Mouse (Mus musculus): Measurements from ENCODE around the gene Fam120b. TPM values are rescaled to one million over a fixed set of nuclear protein-coding genes. Genes with fewer than 3 reads are reported as not detected.
A peak's percentile ranks its signal among the peaks of the same experiment; 100 is the strongest.

Gene Fam120b
- polyA plus RNA-seq (2012; rRNA removed): 33.8 TPM in 2 replicates

DNA sequence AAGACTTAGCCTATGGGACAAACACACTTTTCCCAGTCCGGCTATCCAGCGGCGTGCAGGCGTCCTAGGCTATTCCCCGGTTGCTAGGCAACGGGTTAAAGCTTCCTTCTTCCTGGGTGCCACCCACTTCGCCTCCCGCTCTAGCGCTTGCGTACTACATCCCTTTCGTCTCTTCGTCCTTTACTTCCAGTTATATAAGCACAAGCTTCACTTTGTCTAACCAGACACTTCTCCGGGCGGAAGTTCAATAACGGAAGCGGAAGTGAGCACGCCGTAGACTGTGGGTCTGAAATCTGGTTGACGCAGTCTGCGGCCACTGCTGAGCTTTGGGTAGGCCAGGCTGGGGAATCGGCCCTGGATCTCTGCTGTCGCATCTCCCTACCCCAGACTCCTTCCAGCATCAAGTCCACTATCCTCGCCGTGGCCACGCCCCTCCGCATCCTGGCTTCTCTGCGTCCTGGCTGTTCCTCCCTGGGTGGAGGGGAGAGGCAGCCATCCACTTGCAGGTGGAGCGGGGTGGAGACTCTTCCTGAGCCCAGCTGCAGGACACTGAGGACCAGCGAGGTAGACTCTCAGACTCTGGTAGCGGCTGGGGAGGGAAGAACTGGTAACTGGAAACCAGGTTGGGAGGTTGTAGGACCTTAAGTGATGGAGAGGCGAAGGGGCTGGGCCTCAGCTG lies at the start of gene Fam120b:
Fam120b (plus strand) TSS at position 206 of the 679 bp plus-strand sequence.
- TF ChIP-seq CTCF (IDR thresholded peaks at IDR 0.05; ENCODE audit: borderline replicate concordance, insufficient read depth, low read depth, low read length): no peak
- TF ChIP-seq POLR2A (IDR thresholded peaks at IDR 0.05; ENCODE audit: borderline replicate concordance, insufficient read depth, low read length): peak; percentile 73; the same call in 1 of the 2 replicates
- H3K4me3 ChIP-seq (replicated peaks; ENCODE audit: insufficient read depth, low read depth, low read length): peak within 1 kb of the TSS; percentile 66
- H3K27ac ChIP-seq (ENCODE audit: insufficient read depth, low read length): peak within 1 kb of the TSS; percentile 15; the same call in 1 of the 2 replicates
- WGBS: under 1% methylated on average over 31 of the region's 31 CpGs
- H3K27me3 ChIP-seq (ENCODE audit: control insufficient read depth, insufficient read depth, low read length): no peaks in the 10 kb centered on the region; the same call in 1 of the 2 replicates
- H3K4me1 ChIP-seq (ENCODE audit: control insufficient read depth, insufficient read depth, low read length): no peaks in the 10 kb centered on the region
- DNase-seq: peak; percentile 87 to 92

DNA sequence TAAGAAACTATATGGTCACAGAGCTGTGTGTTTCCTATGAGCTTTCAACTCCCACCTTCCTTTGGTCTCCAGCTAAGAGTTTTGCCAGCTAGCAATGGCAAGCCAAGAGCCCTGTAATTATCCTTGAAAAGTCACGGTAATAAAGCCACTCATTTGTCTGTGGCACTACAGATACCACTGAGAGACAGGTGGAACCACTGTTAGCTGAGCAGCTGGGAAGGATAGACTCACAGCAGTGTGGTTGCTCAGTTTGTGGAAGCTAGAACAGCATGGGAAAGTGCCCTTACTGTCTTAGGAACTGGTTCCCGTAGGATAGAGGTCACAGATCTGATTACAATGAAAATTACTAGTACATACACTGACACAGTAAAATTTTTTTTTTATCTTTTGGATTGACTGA lies 45.9 kb upstream of the Fam120b start:
- no peak overlapping the region for H3K27ac ChIP-seq (ENCODE audit: insufficient read depth, low read length)
- 62% methylated on average over 2 of the region's 2 CpGs for WGBS
- no peaks in the 10 kb centered on the region for H3K27me3 ChIP-seq (ENCODE audit: control insufficient read depth, insufficient read depth, low read length)
- H3K4me3 ChIP-seq (replicated peaks; ENCODE audit: insufficient read depth, low read depth, low read length): no peak overlapping the region
- DNase-seq: no peak
- no peaks in the 10 kb centered on the region for H3K4me1 ChIP-seq (ENCODE audit: control insufficient read depth, insufficient read depth, low read length)
- TF ChIP-seq POLR2A (IDR thresholded peaks at IDR 0.05; ENCODE audit: borderline replicate concordance, insufficient read depth, low read length) (no peak), CTCF (IDR thresholded peaks at IDR 0.05; ENCODE audit: borderline replicate concordance, insufficient read depth, low read depth, low read length) (no peak)

DNA sequence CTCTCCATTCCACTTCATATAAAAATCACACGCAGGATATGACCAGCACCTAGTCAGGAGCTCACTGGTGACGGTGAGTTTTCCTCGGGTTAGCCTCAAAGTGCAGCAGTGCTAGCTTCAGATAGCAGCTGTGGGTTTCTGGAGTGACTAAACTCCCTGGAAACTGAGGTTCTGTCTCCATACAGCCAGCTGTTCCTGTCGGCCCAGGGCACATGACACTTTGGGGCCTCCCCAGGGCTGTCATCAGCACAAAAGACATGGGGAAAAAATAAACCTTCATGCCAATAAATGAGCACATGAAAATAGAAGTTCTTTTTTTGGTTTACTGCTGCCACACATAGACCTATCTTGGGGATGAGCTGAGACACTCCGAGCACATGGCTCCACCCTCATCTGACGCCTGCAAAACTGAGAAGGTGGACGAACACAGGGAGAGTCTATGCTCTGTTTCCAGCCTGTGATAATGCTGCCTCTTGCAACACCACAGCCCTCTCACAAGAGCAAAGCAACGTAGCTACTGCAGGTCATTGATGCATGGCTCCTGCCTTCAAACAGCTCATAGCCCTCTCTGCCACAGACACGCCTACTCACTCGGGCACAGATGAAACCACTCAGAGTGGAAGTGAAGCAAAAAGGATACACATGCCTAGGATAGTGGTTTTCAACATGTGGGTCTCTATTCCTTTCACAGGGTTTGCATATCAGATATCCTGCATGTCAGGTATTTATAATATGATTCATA lies 43.0 kb upstream of the Fam120b start:
- H3K27me3 ChIP-seq (ENCODE audit: control insufficient read depth, insufficient read depth, low read length): no peaks in the 10 kb centered on the region
- DNase-seq: no peak
- no peak overlapping the region for H3K4me3 ChIP-seq (replicated peaks; ENCODE audit: insufficient read depth, low read depth, low read length)
- WGBS: 53% methylated on average over 10 of the region's 10 CpGs
- H3K27ac ChIP-seq (ENCODE audit: insufficient read depth, low read length): no peak overlapping the region
- H3K4me1 ChIP-seq (ENCODE audit: control insufficient read depth, insufficient read depth, low read length): no peaks in the 10 kb centered on the region
- TF ChIP-seq CTCF (IDR thresholded peaks at IDR 0.05; ENCODE audit: borderline replicate concordance, insufficient read depth, low read depth, low read length) (no peak), POLR2A (IDR thresholded peaks at IDR 0.05; ENCODE audit: borderline replicate concordance, insufficient read depth, low read length) (no peak)

DNA sequence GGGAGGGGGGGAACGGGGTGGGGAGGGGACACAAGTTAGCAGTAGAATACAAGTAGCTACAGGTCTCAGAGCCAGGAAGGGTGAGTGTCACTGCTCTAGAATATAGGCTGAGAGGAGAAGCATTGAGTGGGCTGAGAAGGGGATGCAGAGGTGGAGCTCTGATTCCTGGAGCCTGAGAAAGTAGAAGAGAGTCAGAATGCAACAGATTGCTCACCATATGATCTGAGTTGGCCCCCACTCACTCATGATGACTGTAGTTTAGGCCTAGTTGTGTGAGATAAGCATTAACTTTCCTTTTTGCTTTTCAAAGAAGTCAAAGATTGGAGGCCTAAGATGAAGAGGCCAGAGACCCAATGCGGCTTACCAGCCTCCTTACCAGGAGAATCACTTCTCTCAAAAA lies 42.0 kb upstream of the Fam120b start:
- WGBS: 86% methylated on average over 2 of the region's 2 CpGs
- TF ChIP-seq CTCF (IDR thresholded peaks at IDR 0.05; ENCODE audit: borderline replicate concordance, insufficient read depth, low read depth, low read length) (no peak), POLR2A (IDR thresholded peaks at IDR 0.05; ENCODE audit: borderline replicate concordance, insufficient read depth, low read length) (no peak)
- Histone ChIP-seq H3K27ac (ENCODE audit: insufficient read depth, low read length) (no peak overlapping the region), H3K27me3 (ENCODE audit: control insufficient read depth, insufficient read depth, low read length) (no peaks in the 10 kb centered on the region), H3K4me1 (ENCODE audit: control insufficient read depth, insufficient read depth, low read length) (no peaks in the 10 kb centered on the region), H3K4me3 (replicated peaks; ENCODE audit: insufficient read depth, low read depth, low read length) (no peak overlapping the region)
- no peak for DNase-seq

DNA sequence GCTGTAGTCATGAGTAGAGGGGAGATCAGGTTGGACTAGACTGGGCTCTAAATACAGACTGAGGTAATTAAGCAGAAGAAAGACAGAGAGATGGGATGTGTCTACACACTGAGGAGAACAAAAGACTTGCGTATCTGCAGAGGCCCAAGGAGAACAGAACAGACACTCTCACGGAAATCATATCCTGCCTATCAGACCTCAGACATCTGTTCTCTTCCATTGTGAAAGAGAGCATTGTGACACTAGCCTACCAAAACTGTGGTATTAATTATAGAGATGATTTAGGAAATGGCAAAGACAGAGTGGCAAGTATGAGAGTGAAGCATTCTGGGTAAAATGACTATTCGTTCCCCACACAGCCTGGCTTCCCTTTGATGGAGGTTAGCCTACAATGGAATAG lies 40.9 kb upstream of the Fam120b start:
- H3K27me3 ChIP-seq (ENCODE audit: control insufficient read depth, insufficient read depth, low read length): no peaks in the 10 kb centered on the region
- H3K4me1 ChIP-seq (ENCODE audit: control insufficient read depth, insufficient read depth, low read length): no peaks in the 10 kb centered on the region
- no peak for DNase-seq
- no peak overlapping the region for H3K4me3 ChIP-seq (replicated peaks; ENCODE audit: insufficient read depth, low read depth, low read length)
- H3K27ac ChIP-seq (ENCODE audit: insufficient read depth, low read length): no peak overlapping the region
- 90% methylated on average over 3 of the region's 3 CpGs for WGBS
- TF ChIP-seq POLR2A (IDR thresholded peaks at IDR 0.05; ENCODE audit: borderline replicate concordance, insufficient read depth, low read length) (no peak), CTCF (IDR thresholded peaks at IDR 0.05; ENCODE audit: borderline replicate concordance, insufficient read depth, low read depth, low read length) (no peak)

DNA sequence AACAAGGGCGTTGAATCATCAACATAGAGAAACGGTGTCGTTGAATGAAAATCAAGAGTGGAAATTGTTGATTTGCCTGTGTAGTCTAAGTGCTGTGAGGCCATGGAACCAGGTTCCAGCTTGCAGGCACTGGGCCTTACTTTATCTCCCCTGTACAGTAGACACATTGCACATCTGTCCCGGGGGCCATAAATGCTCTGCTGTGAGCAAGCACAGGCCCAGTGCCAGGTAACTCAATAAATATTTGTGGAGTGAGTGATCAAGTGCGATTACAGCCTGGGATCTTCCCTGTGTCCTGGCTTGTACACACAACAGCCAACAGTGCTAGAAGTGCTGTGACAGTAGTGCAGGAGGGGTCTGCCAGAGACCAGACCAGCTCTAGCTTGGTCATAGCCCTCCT lies 39.5 kb upstream of the Fam120b start:
- H3K27me3 ChIP-seq (ENCODE audit: control insufficient read depth, insufficient read depth, low read length): no peaks in the 10 kb centered on the region; the same call in 1 of the 2 replicates
- no peak for TF ChIP-seq CTCF (IDR thresholded peaks at IDR 0.05; ENCODE audit: borderline replicate concordance, insufficient read depth, low read depth, low read length)
- no peak for TF ChIP-seq POLR2A (IDR thresholded peaks at IDR 0.05; ENCODE audit: borderline replicate concordance, insufficient read depth, low read length)
- no peak for DNase-seq
- H3K27ac ChIP-seq (ENCODE audit: insufficient read depth, low read length): no peak overlapping the region
- H3K4me1 ChIP-seq (ENCODE audit: control insufficient read depth, insufficient read depth, low read length): no peaks in the 10 kb centered on the region
- H3K4me3 ChIP-seq (replicated peaks; ENCODE audit: insufficient read depth, low read depth, low read length): no peak overlapping the region
- 82% methylated on average over 5 of the region's 5 CpGs for WGBS

DNA sequence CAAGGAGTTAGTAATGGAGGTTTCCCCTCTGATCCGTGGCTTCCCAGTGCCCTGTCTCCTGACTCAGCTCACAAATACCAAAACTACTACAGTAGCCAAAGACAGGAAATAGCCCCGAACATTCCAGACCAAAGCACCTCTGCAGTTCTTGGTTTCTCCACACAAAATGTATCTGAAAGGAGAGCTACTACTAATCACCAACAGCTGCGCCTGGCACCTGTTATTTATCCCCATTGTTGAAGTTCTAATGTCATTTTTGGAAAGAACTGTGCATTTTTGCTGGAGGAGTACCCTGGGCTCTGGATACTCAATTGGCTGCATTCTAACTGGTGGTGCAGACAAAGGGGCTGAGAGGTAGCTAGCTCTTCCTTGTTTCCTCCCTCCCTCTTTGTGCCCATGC lies 38.9 kb upstream of the Fam120b start:
- no peak for TF ChIP-seq CTCF (IDR thresholded peaks at IDR 0.05; ENCODE audit: borderline replicate concordance, insufficient read depth, low read depth, low read length)
- no peak for TF ChIP-seq POLR2A (IDR thresholded peaks at IDR 0.05; ENCODE audit: borderline replicate concordance, insufficient read depth, low read length)
- WGBS: 81% methylated on average over 3 of the region's 3 CpGs
- H3K27ac ChIP-seq (ENCODE audit: insufficient read depth, low read length): no peak overlapping the region
- H3K4me3 ChIP-seq (replicated peaks; ENCODE audit: insufficient read depth, low read depth, low read length): no peak overlapping the region
- no peak for DNase-seq
- H3K27me3 ChIP-seq (ENCODE audit: control insufficient read depth, insufficient read depth, low read length): no peaks in the 10 kb centered on the region; the same call in 1 of the 2 replicates
- no peaks in the 10 kb centered on the region for H3K4me1 ChIP-seq (ENCODE audit: control insufficient read depth, insufficient read depth, low read length)

DNA sequence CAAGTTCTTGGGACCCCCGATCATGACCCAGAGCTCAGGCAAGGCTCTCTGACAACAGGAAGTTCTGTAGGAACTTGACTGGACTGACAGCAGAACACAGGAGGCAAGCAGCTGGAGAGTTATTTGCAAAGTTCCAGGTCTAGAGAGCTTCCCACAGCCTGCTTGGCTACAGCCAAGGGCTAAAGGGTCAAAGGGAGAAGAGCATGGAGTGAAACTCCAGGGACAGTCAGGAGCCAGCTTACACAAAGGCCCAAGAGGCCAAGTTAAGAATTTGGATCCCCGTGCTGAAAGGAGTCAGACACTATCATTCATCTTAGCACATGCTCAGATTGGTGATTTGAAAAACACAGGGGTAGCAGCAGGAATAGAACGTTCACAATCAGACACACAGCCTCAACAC lies 32.3 kb upstream of the Fam120b start:
- H3K27me3 ChIP-seq (ENCODE audit: control insufficient read depth, insufficient read depth, low read length): no peaks in the 10 kb centered on the region; the same call in 1 of the 2 replicates
- no peak for TF ChIP-seq POLR2A (IDR thresholded peaks at IDR 0.05; ENCODE audit: borderline replicate concordance, insufficient read depth, low read length)
- no peak overlapping the region for H3K27ac ChIP-seq (ENCODE audit: insufficient read depth, low read length)
- 69% methylated on average over 3 of the region's 3 CpGs for WGBS
- no peaks in the 10 kb centered on the region for H3K4me1 ChIP-seq (ENCODE audit: control insufficient read depth, insufficient read depth, low read length)
- no peak overlapping the region for H3K4me3 ChIP-seq (replicated peaks; ENCODE audit: insufficient read depth, low read depth, low read length)
- no peak for DNase-seq

Data from cerebellum, adult 2 months (tissue).